Comparison of ENCODE assay signal across 23 mouse cellular contexts in genomic region chr1:88807901-88808300, GRCm38 (mm10).
"Had no signal": no experiment of that assay in that cellular context is flagged by ENCODE, and none has a peak within 500 bp of the region (broad histone marks: within the 10 kb centered on the region; RNA-seq: fewer than 3 reads in every experiment).

No protein-coding gene starts in this region.

- H3K4me3 ChIP-seq: heart, embryonic 10.5 days; heart, embryonic 12.5 days; hindbrain, embryonic 10.5 days; hindbrain, embryonic 12.5 days; intestine, embryonic 15.5 days; layer of hippocampus, adult 2 months; left cerebral cortex, adult 2 months; limb, embryonic 10.5 days; limb, embryonic 12.5 days; liver, embryonic 13.5 days; liver, embryonic 15.5 days had no signal

- H3K27ac ChIP-seq: heart, embryonic 10.5 days; hindbrain, embryonic 10.5 days; hindbrain, embryonic 12.5 days; hindbrain, embryonic 14.5 days; intestine, embryonic 15.5 days; layer of hippocampus, adult 2 months; left cerebral cortex, adult 2 months; limb, embryonic 10.5 days; limb, embryonic 12.5 days; liver, embryonic 13.5 days; liver, embryonic 15.5 days had no signal

- DNase-seq: gastrocnemius, postnatal 10 days; gastrocnemius, postnatal 25 days; heart, postnatal 10 days; heart, postnatal 4 days; kidney, adult 18-20 months; kidney, adult 8-10 months; kidney, postnatal 10 days; kidney, postnatal 25 days; kidney, postnatal 4 days; liver; liver, embryonic 13.5 days; liver, postnatal 0 days had no signal

- H3K9ac ChIP-seq: heart, embryonic 12.5 days; hindbrain, embryonic 12.5 days; hindbrain, embryonic 14.5 days; intestine, embryonic 15.5 days; limb, embryonic 12.5 days; liver, embryonic 13.5 days; liver, embryonic 15.5 days; liver, postnatal 0 days had no signal

- H3K4me1 ChIP-seq: heart, embryonic 12.5 days; intestine, embryonic 15.5 days; liver, embryonic 13.5 days; liver, embryonic 15.5 days had no signal

- H3K36me3 ChIP-seq: heart, embryonic 10.5 days; heart, embryonic 12.5 days; hindbrain, embryonic 10.5 days; hindbrain, embryonic 12.5 days; intestine, embryonic 15.5 days; limb, embryonic 10.5 days; limb, embryonic 12.5 days; liver, embryonic 13.5 days; liver, embryonic 15.5 days had no signal

- H3K27me3 ChIP-seq: heart, embryonic 12.5 days; hindbrain, embryonic 12.5 days; intestine, embryonic 15.5 days; limb, embryonic 12.5 days; liver, embryonic 13.5 days; liver, embryonic 15.5 days had no signal

- H3K9me3 ChIP-seq: heart, embryonic 10.5 days; hindbrain, embryonic 12.5 days; intestine, embryonic 15.5 days; limb, embryonic 10.5 days; liver, embryonic 15.5 days had no signal
